Mouse (Mus musculus): ENCODE results near the gene Tmem126b. TPM values are rescaled to one million over a fixed set of nuclear protein-coding genes. Genes with fewer than 3 reads are reported as not detected.

Gene Tmem126b
- polyA plus RNA-seq, 1 experiment from 2014 or later: 29.2 TPM

- H3K9ac ChIP-seq: peak within 1 kb of the TSS; percentile 89
- H3K4me2 ChIP-seq: peak within 1 kb of the TSS; percentile 69
- H3K4me3 ChIP-seq: peak within 1 kb of the TSS; percentile 83
- under 1% methylated on average over 41 of the region's 41 CpGs for WGBS
- no peaks in the 10 kb centered on the region for H3K9me3 ChIP-seq (replicated peaks)
- H3K27me3 ChIP-seq (replicated peaks): 0 out of 2 replicates have a peak, but pooled peaks cover 5% of the 10 kb centered on the region
- peak within 1 kb of the TSS; percentile 95 for H3K27ac ChIP-seq (ENCODE audit: poor library complexity, severe bottlenecking)
- peaks cover 17% of the 10 kb centered on the region for H3K36me3 ChIP-seq
- ATAC-seq (ENCODE audit: insufficient number of reproducible peaks, low FRiP score): peak; percentile 96
- peaks cover 12% of the 10 kb centered on the region for H3K4me1 ChIP-seq (replicated peaks)
These were observed 18.8 kb downstream of the Tmem126b start, which contains the start of gene Tmem126a for GRCm38 (mm10) chr7:90456845-90457468. TSS of gene Tmem126a (minus strand) at chr7:90457229.

DNA sequence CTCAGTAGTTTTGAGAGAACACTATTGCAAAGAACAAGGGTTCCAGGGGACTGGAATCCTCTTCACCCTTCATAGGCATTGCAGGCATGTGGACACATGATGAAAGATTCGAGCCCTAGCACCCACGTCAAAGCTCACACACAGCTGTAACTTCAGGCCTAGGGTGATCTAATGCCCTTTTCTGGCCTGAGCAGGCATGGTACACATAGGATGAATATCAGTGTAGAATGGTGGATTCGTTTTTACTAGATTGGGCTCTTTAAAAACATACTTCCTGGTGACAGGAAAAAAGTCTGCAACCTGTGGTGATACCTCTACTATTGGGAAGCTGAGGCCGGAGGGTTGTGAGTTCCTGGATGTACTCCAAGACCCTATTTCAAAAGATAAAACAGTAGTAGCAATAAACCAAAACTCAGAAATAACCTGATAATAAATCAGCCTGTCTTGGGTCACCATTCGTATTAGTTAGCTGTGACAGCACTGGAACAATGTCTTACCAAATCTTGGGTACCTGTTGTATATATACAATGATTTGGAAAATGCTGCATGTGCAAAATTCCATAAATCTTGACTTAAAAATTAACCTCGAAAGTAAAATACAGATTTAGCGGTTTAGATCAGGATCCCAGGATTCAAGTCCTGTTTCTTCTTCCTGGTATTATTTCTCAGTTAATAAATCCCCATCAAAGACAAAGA is 19.5 kb downstream of the Tmem126b start:
- H3K9ac ChIP-seq: peak overlapping the region; percentile 28
- whole genome bisulfite sequencing: 29% methylated on average over 7 of the region's 7 CpGs
- H3K4me2 ChIP-seq: peak overlapping the region; percentile 69
- H3K27me3 ChIP-seq (replicated peaks): 0 out of 2 replicates have a peak, but pooled peaks cover 5% of the 10 kb centered on the region
- no peaks in the 10 kb centered on the region for H3K9me3 ChIP-seq (replicated peaks)
- ATAC-seq (ENCODE audit: insufficient number of reproducible peaks, low FRiP score): no peak
- H3K4me1 ChIP-seq (replicated peaks): peaks cover 12% of the 10 kb centered on the region
- peaks cover 23% of the 10 kb centered on the region for H3K36me3 ChIP-seq
- peak overlapping the region; percentile 83 for H3K4me3 ChIP-seq
- no peak overlapping the region for H3K27ac ChIP-seq (ENCODE audit: poor library complexity, severe bottlenecking)

GRCm38 (mm10) chr7:90444206-90444605 is 31.6 kb downstream of the Tmem126b start:
- ATAC-seq (ENCODE audit: insufficient number of reproducible peaks, low FRiP score): no peak
- H3K4me3 ChIP-seq: peak overlapping the region; percentile 74
- H3K4me2 ChIP-seq: peak overlapping the region; percentile 96
- peaks cover 6% of the 10 kb centered on the region; the same call in 1 of the 2 replicates for H3K36me3 ChIP-seq
- WGBS: 0% methylated on average over 6 of the region's 6 CpGs
- H3K9ac ChIP-seq: peak overlapping the region; percentile 96
- H3K9me3 ChIP-seq (replicated peaks): no peaks in the 10 kb centered on the region
- peaks cover 3% of the 10 kb centered on the region for H3K4me1 ChIP-seq (replicated peaks)
- no peaks in the 10 kb centered on the region for H3K27me3 ChIP-seq (replicated peaks)
- H3K27ac ChIP-seq (ENCODE audit: poor library complexity, severe bottlenecking): no peak overlapping the region; the same call in 1 of the 2 replicates

GRCm38 (mm10) chr7:90443101-90444091 is 32.4 kb downstream of the Tmem126b start:
- under 1% methylated on average over 122 of the region's 123 CpGs for WGBS

GRCm38 (mm10) chr7:90442518-90443080 is 33.2 kb downstream of the Tmem126b start, which contains the start of gene Crebzf:
TSS of gene Crebzf (plus strand) at chr7:90442729.
- Histone ChIP-seq H3K27ac (ENCODE audit: poor library complexity, severe bottlenecking) (peak within 1 kb of the TSS; percentile 99), H3K4me2 (peak within 1 kb of the TSS; percentile 96), H3K4me3 (peak within 1 kb of the TSS; percentile 74), H3K27me3 (replicated peaks) (no peaks in the 10 kb centered on the region), H3K9ac (peak within 1 kb of the TSS; percentile 96), H3K9me3 (replicated peaks) (no peaks in the 10 kb centered on the region), H3K36me3 (0 out of 2 replicates have a peak, but pooled peaks cover 3% of the 10 kb centered on the region), H3K4me1 (replicated peaks) (peaks cover 2% of the 10 kb centered on the region)
- peak; percentile 96 for ATAC-seq (ENCODE audit: insufficient number of reproducible peaks, low FRiP score)
- under 1% methylated on average over 47 of the region's 54 CpGs for WGBS

More at GRCm38 (mm10) chr7:90443101-90444091, 32.4 kb downstream of the Tmem126b start:
- Histone ChIP-seq H3K9me3 (replicated peaks) (no peaks in the 10 kb centered on the region), H3K4me3 (peak overlapping the region; percentile 74), H3K27ac (ENCODE audit: poor library complexity, severe bottlenecking) (peak overlapping the region; percentile 99), H3K27me3 (replicated peaks) (no peaks in the 10 kb centered on the region), H3K9ac (peak overlapping the region; percentile 96), H3K4me1 (replicated peaks) (peaks cover 3% of the 10 kb centered on the region), H3K36me3 (0 out of 2 replicates have a peak, but pooled peaks cover 3% of the 10 kb centered on the region), H3K4me2 (peak overlapping the region; percentile 96)
- peak; percentile 81 for ATAC-seq (ENCODE audit: insufficient number of reproducible peaks, low FRiP score)

DNA sequence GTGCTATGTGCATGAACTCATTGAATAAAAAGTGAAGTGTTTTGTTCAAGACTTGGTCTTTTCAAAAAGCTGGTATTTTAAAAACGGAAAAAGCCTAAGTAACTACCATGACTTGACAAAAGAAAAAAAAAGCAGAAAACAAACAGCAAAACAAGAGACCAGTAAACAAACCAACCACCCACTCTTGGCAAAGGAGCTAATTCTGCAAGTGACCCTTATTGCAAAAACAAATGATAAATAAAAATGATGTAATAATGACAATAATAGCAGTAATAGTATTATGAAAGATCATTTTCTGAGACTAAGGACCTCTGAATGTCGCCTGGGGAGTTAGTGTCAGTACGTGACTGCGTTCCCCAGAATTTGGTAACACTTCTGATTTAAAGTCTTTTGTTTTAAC is 33.7 kb downstream of the Tmem126b start:
- no peaks in the 10 kb centered on the region for H3K4me1 ChIP-seq (replicated peaks)
- no peaks in the 10 kb centered on the region for H3K9me3 ChIP-seq (replicated peaks)
- no peak for ATAC-seq (ENCODE audit: insufficient number of reproducible peaks, low FRiP score)
- peak overlapping the region; percentile 96 for H3K4me2 ChIP-seq
- no peaks in the 10 kb centered on the region for H3K36me3 ChIP-seq
- peak overlapping the region; percentile 96; the same call in 1 of the 2 replicates for H3K9ac ChIP-seq
- WGBS: 15% methylated on average over 4 of the region's 4 CpGs
- H3K27me3 ChIP-seq (replicated peaks): no peaks in the 10 kb centered on the region
- peak overlapping the region; percentile 99; the same call in 1 of the 2 replicates for H3K27ac ChIP-seq (ENCODE audit: poor library complexity, severe bottlenecking)
- peak overlapping the region; percentile 74 for H3K4me3 ChIP-seq

DNA sequence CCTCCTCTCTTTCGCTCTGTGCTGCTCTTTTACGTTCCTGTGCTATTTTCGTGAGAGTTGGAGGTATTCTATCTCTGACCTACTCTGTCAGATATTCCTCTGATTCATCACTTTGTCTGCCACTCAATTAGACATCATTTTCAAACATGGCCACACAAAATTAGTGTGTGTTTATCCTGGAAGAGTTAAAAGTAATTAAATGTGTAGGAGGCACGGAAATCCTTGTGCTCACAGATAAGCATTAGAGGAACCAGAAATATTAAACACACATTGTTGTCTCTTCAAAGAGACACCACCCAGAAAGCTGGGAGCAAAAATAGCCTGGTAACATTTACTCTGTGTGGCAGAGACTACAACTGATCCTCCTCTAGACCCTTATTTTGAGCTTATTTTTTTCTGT is 35.8 kb downstream of the Tmem126b start:
- Histone ChIP-seq H3K4me3 (no peak overlapping the region), H3K9ac (no peak overlapping the region), H3K27me3 (replicated peaks) (no peaks in the 10 kb centered on the region), H3K4me2 (no peak overlapping the region), H3K36me3 (no peaks in the 10 kb centered on the region), H3K9me3 (replicated peaks) (no peaks in the 10 kb centered on the region), H3K4me1 (replicated peaks) (no peaks in the 10 kb centered on the region), H3K27ac (ENCODE audit: poor library complexity, severe bottlenecking) (no peak overlapping the region)
- 79% methylated on average over 4 of the region's 4 CpGs for WGBS
- ATAC-seq (ENCODE audit: insufficient number of reproducible peaks, low FRiP score): no peak

DNA sequence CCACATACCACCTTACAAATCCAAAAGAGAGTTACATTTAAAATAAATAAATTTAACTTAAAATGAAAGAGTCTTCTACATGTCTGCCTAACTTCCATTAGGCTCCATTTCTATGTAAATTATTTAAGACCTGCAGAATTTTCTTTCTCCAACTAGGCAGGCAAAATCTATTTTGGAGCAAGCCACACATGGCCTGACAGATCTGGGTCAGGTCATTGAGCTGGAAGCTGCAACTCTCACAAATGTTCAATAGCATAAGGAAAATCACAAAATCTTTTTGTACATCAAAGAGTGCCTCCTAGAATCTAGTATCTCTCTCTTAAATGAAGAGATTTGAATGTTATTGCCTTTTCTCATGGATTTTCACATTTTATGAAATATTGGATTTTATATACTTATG is 43.6 kb downstream of the Tmem126b start:
- H3K4me2 ChIP-seq: no peak overlapping the region
- H3K27ac ChIP-seq (ENCODE audit: poor library complexity, severe bottlenecking): no peak overlapping the region
- H3K27me3 ChIP-seq (replicated peaks): no peaks in the 10 kb centered on the region
- H3K9me3 ChIP-seq (replicated peaks): no peaks in the 10 kb centered on the region
- H3K4me1 ChIP-seq (replicated peaks): no peaks in the 10 kb centered on the region
- H3K4me3 ChIP-seq: no peak overlapping the region
- no peak overlapping the region for H3K9ac ChIP-seq
- no peaks in the 10 kb centered on the region for H3K36me3 ChIP-seq
- ATAC-seq (ENCODE audit: insufficient number of reproducible peaks, low FRiP score): no peak

DNA sequence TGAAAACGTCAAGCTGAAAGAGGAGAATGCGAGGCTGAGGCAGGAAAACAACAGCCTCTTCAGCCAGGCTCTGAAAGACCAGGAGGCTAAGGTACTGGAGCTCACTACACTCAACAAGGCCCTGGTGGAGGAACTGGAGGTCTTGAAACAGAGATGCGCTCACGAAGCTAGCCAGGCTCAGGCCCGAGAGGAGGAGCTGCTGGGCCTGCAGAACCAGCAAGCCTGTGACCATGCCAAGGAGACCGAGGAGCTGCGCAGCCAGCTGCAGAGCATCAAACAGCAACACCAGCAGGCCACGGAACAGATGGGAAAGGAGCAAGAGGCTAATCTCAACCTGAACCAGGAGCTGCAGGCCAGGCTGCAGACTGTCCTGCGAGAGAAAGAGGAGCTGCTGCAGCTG is 48.8 kb downstream of the Tmem126b start:
- Histone ChIP-seq H3K4me2 (peak overlapping the region; percentile 85), H3K9ac (peak overlapping the region; percentile 71), H3K36me3 (no peaks in the 10 kb centered on the region)

More for the DNA sequence above, 48.8 kb downstream of the Tmem126b start:
- no peak overlapping the region for H3K27ac ChIP-seq (ENCODE audit: poor library complexity, severe bottlenecking)
- 0 out of 2 replicates have a peak, but pooled peaks cover 4% of the 10 kb centered on the region for H3K4me1 ChIP-seq (replicated peaks)
- no peaks in the 10 kb centered on the region for H3K9me3 ChIP-seq (replicated peaks)
- WGBS: 47% methylated on average over 9 of the region's 9 CpGs
- no peak for ATAC-seq (ENCODE audit: insufficient number of reproducible peaks, low FRiP score)
- H3K27me3 ChIP-seq (replicated peaks): no peaks in the 10 kb centered on the region
- H3K4me3 ChIP-seq: peak overlapping the region; percentile 49

Data from heart, embryonic 12.5 days (tissue).